Mouse (Mus musculus) embryo, embryonic 10 days (tissue): ENCODE data around the gene Mdh1.
"Not testable (repeated sequence)": the region's sequence is repeated elsewhere in the genome, so short reads cannot be mapped to it uniquely, and the experiment has no call there.

ENCODE experiments used
- DNase-seq: peaks from one replicate; pipeline ENCODE4 v3.0.0-alpha.2; 2015; ENCODE audit warnings: low spot score

Mdh1 gene

GRCm38 (mm10) chr11:21545951-21546350, 26.2 kb downstream of the Mdh1 start:
- no peak for DNase-seq

DNA sequence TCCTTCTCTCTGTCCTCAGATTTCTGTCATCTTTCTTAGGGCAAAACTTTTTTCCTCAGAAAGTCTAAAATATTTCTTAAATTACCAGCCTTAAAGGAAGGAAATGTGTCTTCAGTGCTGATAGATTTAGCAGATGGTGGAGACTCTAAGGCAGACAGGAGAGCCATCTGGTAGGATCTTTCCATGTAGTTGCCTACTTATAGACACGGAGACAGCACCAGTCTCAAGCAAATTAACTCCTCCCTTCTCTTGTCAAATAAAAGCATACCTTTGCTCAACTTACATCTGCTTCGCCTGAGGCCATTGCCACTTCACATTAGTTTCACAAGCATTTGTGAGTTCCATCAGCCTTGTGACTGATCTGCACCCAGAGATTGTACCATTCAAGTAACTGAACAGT, 27.1 kb downstream of the Mdh1 start:
- DNase-seq = no peak

DNA sequence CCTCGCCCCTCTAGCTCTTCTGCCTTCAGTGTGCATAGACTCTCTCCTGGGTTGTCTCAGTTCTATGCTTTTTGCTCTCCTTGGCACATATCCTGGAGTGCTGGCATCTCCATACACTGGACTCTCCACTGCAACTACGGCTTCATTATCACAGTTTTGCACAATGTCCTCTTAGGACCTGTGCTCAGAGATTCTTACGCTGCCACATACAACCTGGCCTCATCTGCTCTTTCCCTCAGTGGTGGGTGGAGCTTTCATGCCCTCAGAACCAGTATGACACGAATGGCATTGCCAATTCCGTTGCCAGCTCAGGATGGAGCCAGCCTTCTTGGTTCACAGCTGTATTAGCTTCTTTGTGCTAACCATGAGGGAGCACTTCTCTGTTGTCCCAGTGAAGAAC, 29.4 kb downstream of the Mdh1 start:
- no peak for DNase-seq

DNA sequence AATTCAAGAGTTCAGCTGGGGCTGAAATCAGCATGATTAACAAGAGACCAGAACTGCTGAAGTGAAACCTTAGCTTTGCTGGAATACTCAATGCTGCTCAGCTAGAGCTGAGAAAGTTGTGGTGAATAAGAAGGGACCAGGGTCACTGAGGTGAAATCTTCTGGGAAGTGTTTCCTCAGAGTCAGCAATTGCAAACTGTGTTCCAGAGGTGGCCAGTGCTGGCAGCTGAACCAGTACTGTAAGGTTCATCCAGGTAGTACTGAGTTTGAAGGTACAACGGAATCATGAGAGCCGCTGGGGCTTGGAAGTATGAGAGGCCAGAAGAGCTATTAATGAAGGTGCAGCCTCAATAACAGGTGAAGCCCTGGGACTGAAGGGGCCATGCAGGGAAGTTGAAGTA, 31.5 kb downstream of the Mdh1 start:
- DNase-seq = no peak

DNA sequence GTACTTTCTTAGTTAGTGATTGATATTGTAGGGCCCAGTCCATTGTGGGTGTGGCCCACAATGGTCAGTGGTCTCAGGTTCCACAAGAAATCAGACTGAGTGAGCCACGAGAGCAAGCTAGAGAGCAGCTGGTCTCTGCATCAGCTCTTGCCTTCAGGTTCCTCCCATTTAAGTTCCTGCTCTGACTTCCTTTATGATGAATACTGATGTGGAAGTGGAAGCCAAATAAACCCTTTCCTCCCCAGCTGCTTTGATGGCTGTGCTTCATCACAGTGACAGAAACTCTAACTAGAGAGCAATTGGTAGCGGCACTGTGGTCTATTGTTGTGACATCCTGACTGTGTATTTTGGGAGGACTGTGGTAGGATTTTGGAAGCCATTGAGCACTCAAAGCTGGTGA, 32.1 kb downstream of the Mdh1 start:
- DNase-seq = no peak

- DNase-seq = not testable (repeated sequence)
Observed at GRCm38 (mm10) chr11:21530856-21531255, 41.3 kb downstream of the Mdh1 start.

- DNase-seq = no peak
Observed at GRCm38 (mm10) chr11:21528676-21529394, 43.3 kb downstream of the Mdh1 start.

GRCm38 (mm10) chr11:21517726-21518125, 54.4 kb downstream of the Mdh1 start:
- DNase-seq = no peak

GRCm38 (mm10) chr11:21516396-21516795, 55.8 kb downstream of the Mdh1 start:
- DNase-seq = not testable (repeated sequence)

GRCm38 (mm10) chr11:21510577-21510976, 61.6 kb downstream of the Mdh1 start:
- DNase-seq = not testable (repeated sequence)

- DNase-seq = not testable (repeated sequence)
Observed at GRCm38 (mm10) chr11:21508713-21509112, 63.5 kb downstream of the Mdh1 start.

GRCm38 (mm10) chr11:21507073-21507472, 65.1 kb downstream of the Mdh1 start:
- not testable (repeated sequence) for DNase-seq
